Comparison of ENCODE assay signal across 9 mouse cellular contexts in genomic region chr3:102466587-102466986, GRCm38 (mm10). TPM values are rescaled to one million over a fixed set of nuclear protein-coding genes. Genes with fewer than 3 reads are reported as not detected.
DNase-seq lines count a peak whose midpoint lies in the region; ATAC-seq lines count a peak whose summit lies in the region.
"Had no signal": no experiment of that assay in that cellular context is flagged by ENCODE, and none has a peak within 500 bp of the region (broad histone marks: within the 10 kb centered on the region; RNA-seq: fewer than 3 reads in every experiment).

No protein-coding gene starts in this region.

- no peak overlapping the region for H3K4me3 ChIP-seq in hindbrain, embryonic 10.5 days
- H3K4me3 ChIP-seq in hindbrain, embryonic 12.5 days: no peak overlapping the region
- no peak overlapping the region for H3K4me3 ChIP-seq in forebrain, embryonic 12.5 days (replicated peaks)
- H3K4me3 ChIP-seq in midbrain, embryonic 11.5 days (ENCODE audit: low read depth, low read length): no peak overlapping the region

- H3K36me3 ChIP-seq in hindbrain, embryonic 10.5 days: no peaks in the 10 kb centered on the region
- H3K36me3 ChIP-seq in hindbrain, embryonic 12.5 days: no peaks in the 10 kb centered on the region
- H3K36me3 ChIP-seq in forebrain, embryonic 12.5 days (replicated peaks): no peaks in the 10 kb centered on the region
- no peaks in the 10 kb centered on the region for H3K36me3 ChIP-seq in midbrain, embryonic 11.5 days (ENCODE audit: control insufficient read depth, insufficient read depth, low read length)

- WGBS in hindbrain, embryonic 10.5 days: 22% methylated on average over 3 of the region's 3 CpGs
- 18% methylated on average over 3 of the region's 3 CpGs for WGBS in hindbrain, embryonic 12.5 days
- 23% methylated on average over 3 of the region's 3 CpGs for WGBS in forebrain, embryonic 12.5 days
- 24% methylated on average over 3 of the region's 3 CpGs for WGBS in midbrain, embryonic 11.5 days

- H3K27me3 ChIP-seq in hindbrain, embryonic 10.5 days (ENCODE audit: insufficient read depth, poor library complexity, severe bottlenecking): peaks cover 46% of the 10 kb centered on the region
- peaks cover 38% of the 10 kb centered on the region for H3K27me3 ChIP-seq in hindbrain, embryonic 12.5 days
- H3K27me3 ChIP-seq in forebrain, embryonic 12.5 days: peaks cover 45% of the 10 kb centered on the region
- H3K27me3 ChIP-seq in midbrain, embryonic 11.5 days (ENCODE audit: control insufficient read depth, insufficient read depth, low read length): peaks cover 30% of the 10 kb centered on the region
- H3K27me3 ChIP-seq: Patski had no signal

- no peak overlapping the region for H3K27ac ChIP-seq in hindbrain, embryonic 10.5 days
- no peak overlapping the region for H3K27ac ChIP-seq in hindbrain, embryonic 12.5 days
- H3K27ac ChIP-seq in forebrain, embryonic 12.5 days: no peak overlapping the region
- no peak overlapping the region for H3K27ac ChIP-seq in midbrain, embryonic 11.5 days (ENCODE audit: low read depth, low read length)

- H3K4me2 ChIP-seq in hindbrain, embryonic 12.5 days (replicated peaks): no peak overlapping the region
- H3K4me2 ChIP-seq in forebrain, embryonic 12.5 days: no peak overlapping the region
- no peak overlapping the region for H3K4me2 ChIP-seq in midbrain, embryonic 11.5 days

- H3K9me3 ChIP-seq in hindbrain, embryonic 10.5 days: no peaks in the 10 kb centered on the region
- H3K9me3 ChIP-seq in hindbrain, embryonic 12.5 days (replicated peaks): no peaks in the 10 kb centered on the region
- H3K9me3 ChIP-seq in forebrain, embryonic 12.5 days: no peaks in the 10 kb centered on the region
- no peaks in the 10 kb centered on the region for H3K9me3 ChIP-seq in midbrain, embryonic 11.5 days (ENCODE audit: control insufficient read depth, low read length)

- H3K4me1 ChIP-seq in hindbrain, embryonic 10.5 days (replicated peaks): peaks cover 14% of the 10 kb centered on the region
- H3K4me1 ChIP-seq in hindbrain, embryonic 12.5 days: peaks cover 10% of the 10 kb centered on the region
- peaks cover 8% of the 10 kb centered on the region for H3K4me1 ChIP-seq in forebrain, embryonic 12.5 days
- no peaks in the 10 kb centered on the region for H3K4me1 ChIP-seq in midbrain, embryonic 11.5 days (ENCODE audit: control insufficient read depth, insufficient read depth, low read length)

- DNase-seq in hindbrain, embryonic 10.5 days (ENCODE audit: low spot score): peak; percentile 66
- peak; percentile 51 for DNase-seq in brain, adult 2 months (ENCODE audit: low read depth, low spot score)
- peak; percentile 72 to 80 for DNase-seq in heart, postnatal 36 days
- DNase-seq in left cerebral cortex, adult 11 months (ENCODE audit: low spot score): peak; percentile 30
- DNase-seq in midbrain, embryonic 11.5 days (ENCODE audit: low spot score, missing footprints): peak; percentile 96
- peak; percentile 24 for DNase-seq in testis, postnatal 14 days (ENCODE audit: low spot score)

- H3K9ac ChIP-seq in hindbrain, embryonic 12.5 days: no peak overlapping the region
- H3K9ac ChIP-seq in forebrain, embryonic 12.5 days: no peak overlapping the region
- H3K9ac ChIP-seq in midbrain, embryonic 11.5 days (ENCODE audit: low read length): no peak overlapping the region

- intact Hi-C loops in heart, postnatal 36 days (cut with DNase I): loop anchor here (2.0 to 5.0 kb wide), 2 partner anchors 129 to 226 kb away; no protein-coding TSS in a partner anchor

- ATAC-seq in hindbrain, embryonic 12.5 days (ENCODE audit: low FRiP score): no peak
- peak; percentile 57 for ATAC-seq in forebrain, embryonic 12.5 days (ENCODE audit: low FRiP score)
- ATAC-seq in midbrain, embryonic 11.5 days (ENCODE audit: low FRiP score): peak; percentile 66; the same call in 1 of the 2 replicates
- ATAC-seq: Patski had no signal

RNA-seq across cellular contexts. Expression of gene Ngf, which starts 3.1 kb away (rescaled TPM):
- 0.67 and 0.72 TPM in 2 replicates for polyA plus RNA-seq in hindbrain, embryonic 10.5 days (2016; fragmentation: Nextera tagmentation; extraction: Ambion mirVana)
- polyA plus RNA-seq in hindbrain, embryonic 12.5 days (2016; fragmentation: Nextera tagmentation; extraction: Ambion mirVana): 1.6 and 2.5 TPM in 2 replicates
- polyA plus RNA-seq in forebrain, embryonic 12.5 days (2016; fragmentation: Nextera tagmentation; extraction: Ambion mirVana): 0.36 and 0.37 TPM in 2 replicates
- total RNA-seq in heart, postnatal 36 days (2021): 1 to 10 TPM; 6.1 to 7.6 TPM
- 0.33 and 1.0 TPM in 2 replicates for polyA plus RNA-seq in midbrain, embryonic 11.5 days (2014; fragmentation: Nextera tagmentation; extraction: Ambion mirVana)
- polyA plus RNA-seq: Patski had no signal

Comparison
In these comparisons a context has a peak if more than half of its experiments do, and no peak if none do; other contexts are left out.
1. DNase-seq: peak in every context shown above with its lines; median percentile 96 in midbrain, embryonic 11.5 days; 76 in heart, postnatal 36 days; 66 in hindbrain, embryonic 10.5 days; 51 in brain, adult 2 months; 30 in left cerebral cortex, adult 11 months; 24 in testis, postnatal 14 days.